Mouse (Mus musculus): ENCODE measurements around the gene Rpl3l. TPM values are rescaled to one million over a fixed set of nuclear protein-coding genes. Genes with fewer than 3 reads are reported as not detected.
A peak's percentile ranks its signal among the peaks of the same experiment; 100 is the strongest.

The Rpl3l gene
- polyA plus RNA-seq, 1 experiment from 2014 or later = 0.09 TPM

GRCm38 (mm10) chr17:24730787-24731186 lies 3.2 kb downstream of the Rpl3l start:
- H3K4me1 ChIP-seq (replicated peaks) = peaks cover 16% of the 10 kb centered on the region
- H3K27me3 ChIP-seq = peaks cover 13% of the 10 kb centered on the region; the same call in 1 of the 2 replicates
- no peak overlapping the region for H3K9ac ChIP-seq
- WGBS (ENCODE audit: insufficient replicate concordance) = 73% methylated on average over 14 of the region's 14 CpGs
- H3K36me3 ChIP-seq (replicated peaks) = no peaks in the 10 kb centered on the region
- no peak for ATAC-seq (ENCODE audit: insufficient read depth)
- H3K4me2 ChIP-seq = no peak overlapping the region
- H3K4me3 ChIP-seq (replicated peaks) = no peak overlapping the region
- no peak overlapping the region for H3K27ac ChIP-seq (replicated peaks)
- H3K9me3 ChIP-seq (replicated peaks) = no peaks in the 10 kb centered on the region

DNA sequence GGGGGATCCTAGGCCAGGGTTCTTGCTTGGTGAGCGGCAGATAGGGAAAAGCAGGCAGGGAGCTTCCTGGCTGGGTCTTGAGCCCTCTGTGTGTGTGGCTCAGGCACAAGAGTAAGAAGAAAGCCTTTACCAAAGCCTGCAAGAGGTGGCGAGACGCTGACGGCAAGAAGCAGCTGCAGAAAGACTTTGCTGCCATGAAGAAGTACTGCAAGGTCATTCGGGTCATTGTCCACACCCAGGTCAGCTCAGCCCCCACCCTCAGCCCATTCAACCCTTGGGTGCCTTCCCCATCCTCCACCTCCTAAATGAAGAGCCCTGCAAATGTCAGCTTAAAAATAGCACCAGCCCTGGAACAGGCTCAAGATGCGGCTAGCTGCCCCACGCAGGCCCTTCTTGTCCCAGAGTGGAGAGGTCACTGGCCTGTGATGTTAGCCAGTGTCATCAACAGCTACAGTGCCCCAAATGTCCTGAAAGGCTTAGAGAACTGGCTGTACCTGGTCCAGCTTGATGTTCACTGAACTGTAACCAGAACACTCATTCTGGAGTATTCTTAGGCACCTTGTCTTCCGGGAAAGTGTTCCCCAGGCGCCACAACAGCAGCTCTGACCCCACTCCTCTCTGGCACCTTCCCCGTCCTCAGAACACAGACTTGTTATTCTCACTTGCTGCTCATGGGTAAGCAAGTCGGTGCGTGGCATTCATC lies 4.8 kb downstream of the Rpl3l start:
- H3K9me3 ChIP-seq (replicated peaks) = no peaks in the 10 kb centered on the region
- 67% methylated on average over 12 of the region's 12 CpGs for WGBS (ENCODE audit: insufficient replicate concordance)
- H3K27ac ChIP-seq (replicated peaks) = no peak overlapping the region
- no peak overlapping the region for H3K4me3 ChIP-seq (replicated peaks)
- no peak for ATAC-seq (ENCODE audit: insufficient read depth)
- peaks cover 24% of the 10 kb centered on the region for H3K4me1 ChIP-seq (replicated peaks)
- H3K36me3 ChIP-seq (replicated peaks) = no peaks in the 10 kb centered on the region
- no peak overlapping the region for H3K9ac ChIP-seq
- H3K27me3 ChIP-seq = peaks cover 12% of the 10 kb centered on the region; the same call in 1 of the 2 replicates
- H3K4me2 ChIP-seq = no peak overlapping the region

DNA sequence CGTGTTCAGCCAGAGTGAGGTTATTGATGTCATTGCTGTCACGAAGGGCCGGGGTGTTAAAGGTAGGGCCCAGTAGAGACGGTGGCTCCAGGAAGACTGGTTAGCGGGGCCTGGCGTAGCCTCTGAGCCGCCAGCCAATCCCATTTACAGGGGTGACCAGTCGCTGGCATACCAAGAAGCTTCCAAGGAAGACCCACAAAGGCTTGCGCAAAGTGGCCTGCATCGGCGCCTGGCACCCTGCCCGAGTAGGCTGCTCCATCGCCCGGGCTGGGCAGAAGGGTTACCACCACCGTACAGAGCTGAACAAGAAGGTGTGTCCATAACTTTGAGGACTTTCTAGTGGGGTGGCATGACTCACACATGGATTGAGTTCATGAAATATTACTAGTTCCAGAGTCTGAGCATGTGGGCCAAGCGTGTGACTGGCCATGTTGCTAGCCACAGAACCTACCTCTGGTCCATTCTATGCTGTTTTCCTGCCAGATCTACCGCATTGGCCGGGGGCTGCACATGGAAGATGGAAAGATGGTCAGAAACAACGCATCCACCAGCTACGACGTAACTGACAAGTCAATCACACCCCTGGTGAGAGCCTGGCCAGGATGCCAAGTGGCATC lies 5.9 kb downstream of the Rpl3l start:
- Histone ChIP-seq H3K27ac (replicated peaks) (no peak overlapping the region), H3K9ac (no peak overlapping the region), H3K4me2 (no peak overlapping the region), H3K36me3 (replicated peaks) (no peaks in the 10 kb centered on the region), H3K27me3 (0 out of 2 replicates have a peak, but pooled peaks cover 2% of the 10 kb centered on the region), H3K9me3 (replicated peaks) (no peaks in the 10 kb centered on the region), H3K4me1 (replicated peaks) (peaks cover 35% of the 10 kb centered on the region), H3K4me3 (replicated peaks) (no peak overlapping the region)
- no peak for ATAC-seq (ENCODE audit: insufficient read depth)
- 80% methylated on average over 21 of the region's 21 CpGs for WGBS (ENCODE audit: insufficient replicate concordance)

GRCm38 (mm10) chr17:24734513-24734912 lies 6.9 kb downstream of the Rpl3l start:
- 61% methylated on average over 1 of the region's 1 CpGs for WGBS (ENCODE audit: insufficient replicate concordance)
- Histone ChIP-seq H3K4me1 (replicated peaks) (peaks cover 42% of the 10 kb centered on the region), H3K9ac (no peak overlapping the region), H3K36me3 (replicated peaks) (peaks cover 3% of the 10 kb centered on the region; the same call in 1 of the 2 replicates), H3K27ac (replicated peaks) (no peak overlapping the region), H3K27me3 (0 out of 2 replicates have a peak, but pooled peaks cover 2% of the 10 kb centered on the region), H3K4me2 (no peak overlapping the region), H3K4me3 (replicated peaks) (no peak overlapping the region), H3K9me3 (replicated peaks) (no peaks in the 10 kb centered on the region)
- no peak for ATAC-seq (ENCODE audit: insufficient read depth)

GRCm38 (mm10) chr17:24735446-24735845 lies 7.8 kb downstream of the Rpl3l start:
- peak overlapping the region; percentile 57; the same call in 1 of the 2 replicates for H3K9ac ChIP-seq

GRCm38 (mm10) chr17:24736330-24737051 lies 8.9 kb downstream of the Rpl3l start, which contains the start of gene Msrb1:
Msrb1 (plus strand) TSS chr17:24736642.
- WGBS (ENCODE audit: insufficient replicate concordance) = 1% methylated on average over 29 of the region's 29 CpGs
- Histone ChIP-seq H3K4me3 (replicated peaks) (peak within 1 kb of the TSS; percentile 79), H3K9ac (peak within 1 kb of the TSS; percentile 83), H3K4me1 (replicated peaks) (peaks cover 49% of the 10 kb centered on the region), H3K36me3 (replicated peaks) (peaks cover 19% of the 10 kb centered on the region), H3K27ac (replicated peaks) (peak within 1 kb of the TSS; percentile 88), H3K9me3 (replicated peaks) (no peaks in the 10 kb centered on the region), H3K4me2 (peak within 1 kb of the TSS; percentile 96), H3K27me3 (no peaks in the 10 kb centered on the region)
- peak; percentile 95 for ATAC-seq (ENCODE audit: insufficient read depth)

More at GRCm38 (mm10) chr17:24735446-24735845, 7.8 kb downstream of the Rpl3l start:
- Histone ChIP-seq H3K4me3 (replicated peaks) (peak overlapping the region; percentile 79), H3K27ac (replicated peaks) (peak overlapping the region; percentile 84), H3K36me3 (replicated peaks) (peaks cover 11% of the 10 kb centered on the region), H3K27me3 (0 out of 2 replicates have a peak, but pooled peaks cover 2% of the 10 kb centered on the region), H3K4me1 (replicated peaks) (peaks cover 47% of the 10 kb centered on the region), H3K4me2 (peak overlapping the region; percentile 96), H3K9me3 (replicated peaks) (no peaks in the 10 kb centered on the region)
- 71% methylated on average over 7 of the region's 7 CpGs for WGBS (ENCODE audit: insufficient replicate concordance)
- no peak for ATAC-seq (ENCODE audit: insufficient read depth)

DNA sequence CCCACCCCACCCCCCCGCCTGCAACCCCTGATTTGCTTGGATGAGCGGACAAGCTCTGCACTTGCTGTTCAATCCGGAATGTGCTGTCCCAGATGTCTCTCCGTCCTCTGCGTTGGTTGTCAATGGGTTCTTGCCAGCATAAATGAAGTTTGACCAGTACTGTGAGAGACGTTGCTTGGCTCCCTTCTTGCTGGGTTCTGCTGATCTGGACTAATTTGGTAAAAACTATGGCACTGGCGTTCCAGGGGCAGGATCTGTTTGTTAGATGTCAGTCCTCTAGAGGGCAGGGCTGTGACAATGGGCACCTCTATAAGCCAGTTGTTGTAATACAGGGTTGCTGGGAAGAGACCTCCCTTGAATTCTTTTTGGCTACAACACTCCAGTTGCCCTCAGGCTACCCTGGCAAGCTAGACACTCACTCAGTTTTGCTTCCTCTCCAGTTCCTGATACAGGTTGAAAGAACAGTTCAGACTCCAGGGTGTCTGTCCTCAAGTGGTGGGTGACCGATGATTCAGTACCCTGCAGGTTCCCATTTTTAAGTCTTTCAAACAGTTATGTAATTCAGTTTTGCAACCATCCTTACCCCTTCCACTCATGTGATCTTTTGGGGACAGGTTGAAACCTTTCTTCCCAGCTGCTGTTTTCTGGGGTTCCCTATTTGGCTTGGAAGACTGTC lies 9.7 kb downstream of the Rpl3l start:
- WGBS (ENCODE audit: insufficient replicate concordance) = 23% methylated on average over 8 of the region's 8 CpGs
- H3K27ac ChIP-seq (replicated peaks) = peak overlapping the region; percentile 88

DNA sequence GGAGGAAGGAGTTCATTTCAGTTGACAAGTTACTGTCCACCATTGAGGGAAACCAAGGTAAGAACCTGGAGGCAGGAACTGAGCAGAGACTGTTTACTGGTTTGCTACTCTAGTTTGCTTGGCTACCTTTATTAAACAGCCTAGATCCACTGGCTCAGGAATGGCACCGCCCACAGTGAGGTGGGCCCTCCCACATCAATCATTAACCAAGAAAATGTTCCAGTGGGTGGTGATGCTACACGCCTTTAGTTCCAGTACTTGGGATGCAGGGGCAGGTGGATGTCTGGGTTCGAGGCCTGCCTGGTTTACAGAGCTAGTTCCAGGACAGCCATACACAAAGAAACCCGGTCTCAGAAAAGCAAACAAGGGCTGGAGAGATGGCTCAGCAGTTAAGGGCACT lies 10.6 kb downstream of the Rpl3l start:
- Histone ChIP-seq H3K9me3 (replicated peaks) (no peaks in the 10 kb centered on the region), H3K36me3 (replicated peaks) (peaks cover 19% of the 10 kb centered on the region), H3K9ac (no peak overlapping the region), H3K4me3 (replicated peaks) (peak overlapping the region; percentile 79; the same call in 1 of the 2 replicates), H3K4me1 (replicated peaks) (peaks cover 64% of the 10 kb centered on the region), H3K27me3 (no peaks in the 10 kb centered on the region), H3K27ac (replicated peaks) (peak overlapping the region; percentile 88; the same call in 1 of the 2 replicates), H3K4me2 (peak overlapping the region; percentile 96)
- no peak for ATAC-seq (ENCODE audit: insufficient read depth)
- 70% methylated on average over 4 of the region's 4 CpGs for WGBS (ENCODE audit: insufficient replicate concordance)

More for the DNA sequence above, 9.7 kb downstream of the Rpl3l start:
- H3K4me1 ChIP-seq (replicated peaks) = peaks cover 56% of the 10 kb centered on the region
- no peak for ATAC-seq (ENCODE audit: insufficient read depth)
- H3K4me2 ChIP-seq = peak overlapping the region; percentile 96
- peaks cover 19% of the 10 kb centered on the region for H3K36me3 ChIP-seq (replicated peaks)
- H3K27me3 ChIP-seq = no peaks in the 10 kb centered on the region
- H3K9ac ChIP-seq = peak overlapping the region; percentile 83
- no peaks in the 10 kb centered on the region for H3K9me3 ChIP-seq (replicated peaks)
- H3K4me3 ChIP-seq (replicated peaks) = peak overlapping the region; percentile 79

DNA sequence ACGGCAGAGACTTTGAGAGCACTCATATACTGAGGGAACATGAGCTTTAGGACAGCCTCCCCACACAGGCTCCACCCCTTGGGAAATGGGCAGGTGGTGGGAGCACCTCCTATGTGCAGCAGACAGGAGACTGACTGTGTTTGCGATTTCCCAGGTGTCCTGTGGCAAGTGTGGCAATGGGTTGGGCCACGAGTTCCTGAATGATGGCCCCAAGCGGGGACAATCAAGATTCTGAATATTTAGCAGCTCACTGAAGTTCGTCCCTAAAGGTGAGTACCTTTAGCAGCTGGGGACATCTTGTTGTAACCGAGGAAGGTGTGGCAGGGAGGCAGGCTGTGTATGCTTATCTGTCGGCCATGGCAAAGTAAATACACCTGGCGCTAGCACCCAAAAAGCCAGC lies 12.3 kb downstream of the Rpl3l start:
- H3K27ac ChIP-seq (replicated peaks) = no peak overlapping the region
- no peaks in the 10 kb centered on the region for H3K9me3 ChIP-seq (replicated peaks)
- H3K4me1 ChIP-seq (replicated peaks) = peaks cover 61% of the 10 kb centered on the region
- H3K27me3 ChIP-seq = no peaks in the 10 kb centered on the region; the same call in 1 of the 2 replicates
- H3K4me3 ChIP-seq (replicated peaks) = no peak overlapping the region
- no peak overlapping the region for H3K9ac ChIP-seq
- peaks cover 19% of the 10 kb centered on the region for H3K36me3 ChIP-seq (replicated peaks)
- no peak overlapping the region for H3K4me2 ChIP-seq
- ATAC-seq (ENCODE audit: insufficient read depth) = no peak
- WGBS (ENCODE audit: insufficient replicate concordance) = 72% methylated on average over 8 of the region's 8 CpGs

DNA sequence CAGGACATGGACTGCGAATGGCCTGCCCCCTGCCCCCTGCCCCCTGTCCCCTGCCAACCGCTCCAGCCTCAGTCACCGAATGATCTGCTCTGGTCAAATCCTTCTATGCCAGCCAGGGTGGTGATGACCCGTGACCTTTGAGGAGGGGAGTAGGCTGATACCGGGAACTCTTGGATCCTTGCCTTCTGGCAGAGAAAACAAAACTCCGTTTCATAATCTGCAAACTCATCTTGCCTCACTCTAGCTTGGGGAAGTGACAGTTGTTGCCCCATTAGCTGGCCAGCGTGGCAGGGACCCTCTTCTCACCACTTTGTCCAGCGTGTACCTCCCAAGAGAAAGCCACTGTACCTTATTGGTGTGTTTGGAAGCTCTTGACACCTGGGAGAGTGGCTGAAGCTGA lies 14.7 kb downstream of the Rpl3l start:
- Histone ChIP-seq H3K4me3 (replicated peaks) (no peak overlapping the region), H3K4me2 (no peak overlapping the region), H3K4me1 (replicated peaks) (peaks cover 40% of the 10 kb centered on the region), H3K9ac (no peak overlapping the region), H3K27ac (replicated peaks) (peak overlapping the region; percentile 48), H3K9me3 (replicated peaks) (no peaks in the 10 kb centered on the region), H3K36me3 (replicated peaks) (peaks cover 19% of the 10 kb centered on the region), H3K27me3 (peaks cover 17% of the 10 kb centered on the region)
- ATAC-seq (ENCODE audit: insufficient read depth) = peak; percentile 23; the same call in 1 of the 2 replicates
- WGBS (ENCODE audit: insufficient replicate concordance) = 65% methylated on average over 8 of the region's 8 CpGs
